Mouse (Mus musculus) naive thymus-derived CD4-positive, alpha-beta T cell, adult 2 months (primary cell): ENCODE measurements around the gene Cd200r4.

Experiments used
- DNase-seq: peaks from one replicate; pipeline ENCODE4 v3.0.0-alpha.2; 2011; ENCODE audit warnings: low read depth

The Cd200r4 gene

GRCm38 (mm10) chr16:44876625-44877024 lies 65.1 kb downstream of the Cd200r4 start:
- DNase-seq = no peak

- no peak for DNase-seq
Measured at GRCm38 (mm10) chr16:44877595-44877994, 66.1 kb downstream of the Cd200r4 start.
